ENCODE assay signal across 7 mouse cellular contexts in the genomic region with DNA sequence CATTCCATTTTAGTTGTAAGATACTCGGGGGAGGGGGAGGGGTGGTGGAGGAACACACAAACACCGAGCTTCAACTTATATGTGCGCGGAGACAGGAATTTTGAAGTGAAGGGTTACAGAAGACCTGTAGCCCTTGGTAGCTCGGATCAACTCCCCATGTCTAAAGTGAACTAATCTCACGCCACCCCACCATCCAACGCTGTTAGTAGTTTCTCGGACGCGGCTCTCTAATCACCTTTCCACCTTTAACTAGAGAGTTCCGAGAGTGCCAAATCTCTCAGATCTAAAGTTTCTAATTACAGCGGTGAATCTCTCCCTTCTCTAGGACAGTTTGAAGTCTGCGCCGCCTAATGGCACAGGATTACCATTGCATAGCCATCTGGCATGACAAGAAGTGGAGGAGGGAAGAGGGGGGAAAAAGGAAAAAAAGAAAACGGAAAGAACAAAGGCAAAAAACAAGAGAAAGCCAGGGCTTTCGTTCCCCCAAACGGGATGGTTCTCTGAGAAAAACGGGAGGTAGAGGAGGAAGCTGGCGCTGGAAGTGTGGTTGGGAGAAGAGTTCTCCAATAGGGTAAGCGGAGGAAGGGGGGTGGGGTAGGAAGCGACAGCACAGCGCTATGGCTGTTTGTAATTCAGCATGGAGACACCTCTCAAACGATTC. TPM values are rescaled to one million over a fixed set of nuclear protein-coding genes. Genes with fewer than 3 reads are reported as not detected.
DNase-seq lines count a peak whose midpoint lies in the region; ATAC-seq lines count a peak whose summit lies in the region.

No protein-coding gene starts in this region.

- ATAC-seq in inflammation-experienced regulatory T-cells, adult 6 months = peak; percentile 63
- ATAC-seq in megakaryocyte, adult 5-6 weeks (ENCODE audit: poor library complexity, severe bottlenecking) = peak; percentile 60

- DNase-seq in adrenal gland, adult (ENCODE audit: inconsistent age in 2 of 2, low spot score in 1 of 2) = peak; percentile 41 to 86
- peak; percentile 47 to 58 for DNase-seq in cerebellum, postnatal 25 days
- DNase-seq in gastrocnemius, adult 18-20 months (ENCODE audit: low spot score) = peak; percentile 38
- peak; percentile 8 to 10 for DNase-seq in left cerebral cortex, adult 8-10 months (ENCODE audit: low spot score in 2 of 2)
- peak; percentile 38 for DNase-seq in right cerebral cortex, postnatal 4 days

RNA-seq across cellular contexts. Expression of gene Hmgn5, which starts 0.7 kb away (rescaled TPM):
- total RNA-seq in gastrocnemius, adult 18-20 months (2021) = 1 to 10 TPM; 5.9 to 8.4 TPM
- 10 to 100 TPM; 13.1 to 45.0 (median 23.0) TPM for polyA plus RNA-seq in inflammation-experienced regulatory T-cells, adult 6 months (2017; shearing (Covaris generic))
- 1 to 10 TPM; 3.9 to 5.2 (median 4.4) TPM for total RNA-seq in left cerebral cortex, adult 8-10 months (2022)
- total RNA-seq in megakaryocyte, adult 5-6 weeks (2015) = 40.6 and 44.6 TPM in 2 replicates
- total RNA-seq in megakaryocyte, adult 5-6 weeks (2017) = 19.8 and 20.7 TPM in 2 replicates

Comparison
In these comparisons a context has a peak if more than half of its experiments do, and no peak if none do; other contexts are left out.
1. Peak in every context shown above with its lines: DNase-seq and ATAC-seq.
2. DNase-seq: peak in every context shown above with its lines; median percentile 64 in adrenal gland, adult; 52 in cerebellum, postnatal 25 days; 38 in gastrocnemius, adult 18-20 months; 38 in right cerebral cortex, postnatal 4 days; 9 in left cerebral cortex, adult 8-10 months.